Mouse (Mus musculus) gastrocnemius, adult 18-20 months (tissue): ENCODE results near the gene Rab31. TPM values are rescaled to one million over a fixed set of nuclear protein-coding genes. Genes with fewer than 3 reads are reported as not detected.

Experiments used
- DNase-seq: peaks from one replicate; pipeline ENCODE4 v3.0.0; 2021; ENCODE audit warnings: low spot score
- total RNA-seq, 2 experiments: library from RNA; stranded (reverse); gene quantifications; 2 replicates each; pipeline ENCODE4 v1.2.3; 2021

Gene Rab31
- total RNA-seq, 2 experiments from 2014 or later: 4.6 to 5.1 TPM

GRCm38 (mm10) chr17:65783182-65784161, 10.9 kb upstream of the Rab31 start:
- DNase-seq: peak; percentile 75

GRCm38 (mm10) chr17:65782551-65783141, 10.1 kb upstream of the Rab31 start, which contains the start of gene Ppp4r1:
Ppp4r1 (plus strand) TSS chr17:65782573.
- peak; percentile 85 for DNase-seq

GRCm38 (mm10) chr17:65780970-65781369, 8.4 kb upstream of the Rab31 start:
- DNase-seq: no peak

- DNase-seq: no peak
These were observed 4.9 kb upstream of the Rab31 start for GRCm38 (mm10) chr17:65777461-65777860.

GRCm38 (mm10) chr17:65776228-65776627, 3.7 kb upstream of the Rab31 start:
- no peak for DNase-seq

- no peak for DNase-seq
These were observed 1.9 kb upstream of the Rab31 start for GRCm38 (mm10) chr17:65774439-65774838.

GRCm38 (mm10) chr17:65773617-65774016, 1.1 kb upstream of the Rab31 start:
- no peak for DNase-seq

GRCm38 (mm10) chr17:65770982-65771915, 1.3 kb downstream of the Rab31 start:
- DNase-seq: no peak

GRCm38 (mm10) chr17:65768486-65768885, 4.1 kb downstream of the Rab31 start:
- peak; percentile 34 for DNase-seq

GRCm38 (mm10) chr17:65763221-65763620, 9.3 kb downstream of the Rab31 start:
- no peak for DNase-seq

- DNase-seq: no peak
These were observed 15.4 kb downstream of the Rab31 start for GRCm38 (mm10) chr17:65757150-65757549.

GRCm38 (mm10) chr17:65755857-65756256, 16.7 kb downstream of the Rab31 start:
- DNase-seq: no peak

GRCm38 (mm10) chr17:65753130-65753529, 19.4 kb downstream of the Rab31 start:
- no peak for DNase-seq

GRCm38 (mm10) chr17:65750301-65750700, 22.3 kb downstream of the Rab31 start:
- no peak for DNase-seq

- DNase-seq: no peak
These were observed 22.7 kb downstream of the Rab31 start for GRCm38 (mm10) chr17:65749803-65750202.

- DNase-seq: no peak
These were observed 23.6 kb downstream of the Rab31 start for GRCm38 (mm10) chr17:65748997-65749396.

- no peak for DNase-seq
These were observed 26.2 kb downstream of the Rab31 start for GRCm38 (mm10) chr17:65746314-65746713.

GRCm38 (mm10) chr17:65743664-65744330, 28.8 kb downstream of the Rab31 start:
- no peak for DNase-seq

GRCm38 (mm10) chr17:65742969-65743368, 29.6 kb downstream of the Rab31 start:
- no peak for DNase-seq

- no peak for DNase-seq
These were observed 30.2 kb downstream of the Rab31 start for GRCm38 (mm10) chr17:65742245-65742905.
